Mouse (Mus musculus): ENCODE data around the gene Cacna1s.

Cacna1s gene

GRCm38 (mm10) chr1:136138191-136138830 lies 85.8 kb downstream of the Cacna1s start:
- no peak for DNase-seq

- peak; percentile 93 for DNase-seq
Measured at GRCm38 (mm10) chr1:136139990-136140640, 87.6 kb downstream of the Cacna1s start.

GRCm38 (mm10) chr1:136141176-136141950 lies 88.8 kb downstream of the Cacna1s start:
- peak; percentile 60 for DNase-seq

- peak; percentile 77 for DNase-seq
Measured at GRCm38 (mm10) chr1:136142336-136142735, 89.8 kb downstream of the Cacna1s start.

- peak; percentile 91 for DNase-seq
Measured at GRCm38 (mm10) chr1:136143514-136143913, 91.0 kb downstream of the Cacna1s start.

GRCm38 (mm10) chr1:136149702-136150101 lies 97.2 kb downstream of the Cacna1s start:
- DNase-seq = no peak

GRCm38 (mm10) chr1:136151371-136151770 lies 98.8 kb downstream of the Cacna1s start:
- DNase-seq = peak; percentile 63

- no peak for DNase-seq
Measured at GRCm38 (mm10) chr1:136156304-136156703, 103.8 kb downstream of the Cacna1s start.

GRCm38 (mm10) chr1:136156951-136157350 lies 104.4 kb downstream of the Cacna1s start:
- DNase-seq = no peak

- no peak for DNase-seq
Measured at GRCm38 (mm10) chr1:136159830-136160229, 107.3 kb downstream of the Cacna1s start.

- no peak for DNase-seq
Measured at GRCm38 (mm10) chr1:136160297-136160696, 107.7 kb downstream of the Cacna1s start.

GRCm38 (mm10) chr1:136160930-136161329 lies 108.4 kb downstream of the Cacna1s start:
- DNase-seq = no peak

- no peak for DNase-seq
Measured at GRCm38 (mm10) chr1:136161333-136161921, 108.9 kb downstream of the Cacna1s start.

- DNase-seq = no peak
Measured at GRCm38 (mm10) chr1:136165436-136165835, 112.9 kb downstream of the Cacna1s start.

- DNase-seq = peak; percentile 71
Measured at GRCm38 (mm10) chr1:136167657-136168056, 115.1 kb downstream of the Cacna1s start.

Data from right cerebral cortex, adult 18-20 months (tissue).